Mouse (Mus musculus) spleen, adult 12 weeks (tissue): Measurements from ENCODE around the gene Ighmbp2.

Experiments
- DNase-seq: peaks from one replicate; pipeline ENCODE4 v3.0.0; 2022; ENCODE audit warnings: low spot score

Ighmbp2 gene

GRCm38 (mm10) chr19:3282572-3283467 lies at the start of gene Ighmbp2, which contains the start of gene Mrpl21:
Gene Ighmbp2, minus strand, starts transcription at chr19:3283017.
Gene Mrpl21, plus strand, starts transcription at chr19:3282901.
- DNase-seq = peak; percentile 73

- DNase-seq = no peak
Observed at GRCm38 (mm10) chr19:3326479-3327047, 43.7 kb upstream of the Ighmbp2 start.

- DNase-seq = no peak
Observed at GRCm38 (mm10) chr19:3325771-3326478, 43.1 kb upstream of the Ighmbp2 start.

GRCm38 (mm10) chr19:3324931-3325711 lies 42.3 kb upstream of the Ighmbp2 start:
- DNase-seq = peak; percentile 90

GRCm38 (mm10) chr19:3324271-3324811 lies 41.5 kb upstream of the Ighmbp2 start:
- DNase-seq = peak; percentile 33

- peak; percentile 56 for DNase-seq
Observed at GRCm38 (mm10) chr19:3323753-3324270, 41.0 kb upstream of the Ighmbp2 start.

GRCm38 (mm10) chr19:3323201-3323621 lies 40.4 kb upstream of the Ighmbp2 start:
- DNase-seq = peak; percentile 86

- DNase-seq = peak; percentile 54
Observed at GRCm38 (mm10) chr19:3322261-3322969, 39.6 kb upstream of the Ighmbp2 start, which contains the start of gene Cpt1a. Gene Cpt1a, plus strand, starts transcription at chr19:3322334.

GRCm38 (mm10) chr19:3321617-3322016 lies 38.8 kb upstream of the Ighmbp2 start:
- DNase-seq = peak; percentile 29

- no peak for DNase-seq
Observed at GRCm38 (mm10) chr19:3320801-3321200, 38.0 kb upstream of the Ighmbp2 start.

- no peak for DNase-seq
Observed at GRCm38 (mm10) chr19:3320086-3320485, 37.3 kb upstream of the Ighmbp2 start.

- no peak for DNase-seq
Observed at GRCm38 (mm10) chr19:3319341-3319740, 36.5 kb upstream of the Ighmbp2 start.

- DNase-seq = no peak
Observed at GRCm38 (mm10) chr19:3307175-3307949, 24.5 kb upstream of the Ighmbp2 start.

GRCm38 (mm10) chr19:3304017-3304416 lies 21.2 kb upstream of the Ighmbp2 start:
- no peak for DNase-seq

GRCm38 (mm10) chr19:3297775-3298174 lies 15.0 kb upstream of the Ighmbp2 start:
- no peak for DNase-seq

- no peak for DNase-seq
Observed at GRCm38 (mm10) chr19:3297034-3297433, 14.2 kb upstream of the Ighmbp2 start.

GRCm38 (mm10) chr19:3295245-3295644 lies 12.4 kb upstream of the Ighmbp2 start:
- DNase-seq = no peak

GRCm38 (mm10) chr19:3292993-3293392 lies 10.2 kb upstream of the Ighmbp2 start:
- DNase-seq = no peak

GRCm38 (mm10) chr19:3292028-3292427 lies 9.2 kb upstream of the Ighmbp2 start:
- DNase-seq = peak; percentile 9

GRCm38 (mm10) chr19:3289006-3289405 lies 6.2 kb upstream of the Ighmbp2 start:
- DNase-seq = no peak
